Mouse (Mus musculus): ENCODE data around the gene Pcmt1. TPM values are rescaled to one million over a fixed set of nuclear protein-coding genes. Genes with fewer than 3 reads are reported as not detected.

Pcmt1 gene
- total RNA-seq (2021): 10 to 100 TPM; 88.1 to 94.6 TPM
- long read RNA-seq, experiment 1, transcript Pcmt1-202 (8 exons, 2,491 nt): major isoform, 119 of 185 reads
- long read RNA-seq, experiment 1, transcript Pcmt1-208 (8 exons, 2,757 nt): minor isoform, 13 of 185 reads
- long read RNA-seq, experiment 1, transcript Pcmt1-210 (7 exons, 1,132 nt): minor isoform, 7 of 185 reads
- long read RNA-seq, experiment 1, partial matches to known transcripts: 10 of 185 reads
- long read RNA-seq, experiment 1, other reads (novel, unspliced or antisense): 36 of 185 reads
- long read RNA-seq, experiment 2, transcript Pcmt1-208 (8 exons, 2,757 nt): minor isoform, 22 of 207 reads
- long read RNA-seq, experiment 2, transcript Pcmt1-202 (8 exons, 2,491 nt): major isoform, 117 of 207 reads
- long read RNA-seq, experiment 2, transcript Pcmt1-210 (7 exons, 1,132 nt): minor isoform, 12 of 207 reads
- long read RNA-seq, experiment 2, partial matches to known transcripts: 9 of 207 reads
- long read RNA-seq, experiment 2, other reads (novel, unspliced or antisense): 47 of 207 reads

GRCm38 (mm10) chr10:7680731-7681301 lies at the start of gene Pcmt1, which contains the start of gene Lats1:
TSS of gene Pcmt1 (minus strand) at chr10:7681136.
TSS of gene Lats1 (plus strand) at chr10:7681214.
- DNase-seq (ENCODE audit: low spot score in 2 of 2): peak; percentile 76 to 91

GRCm38 (mm10) chr10:7727011-7727410 lies 46.1 kb upstream of the Pcmt1 start:
- DNase-seq (ENCODE audit: low spot score in 2 of 2): no peak

DNA sequence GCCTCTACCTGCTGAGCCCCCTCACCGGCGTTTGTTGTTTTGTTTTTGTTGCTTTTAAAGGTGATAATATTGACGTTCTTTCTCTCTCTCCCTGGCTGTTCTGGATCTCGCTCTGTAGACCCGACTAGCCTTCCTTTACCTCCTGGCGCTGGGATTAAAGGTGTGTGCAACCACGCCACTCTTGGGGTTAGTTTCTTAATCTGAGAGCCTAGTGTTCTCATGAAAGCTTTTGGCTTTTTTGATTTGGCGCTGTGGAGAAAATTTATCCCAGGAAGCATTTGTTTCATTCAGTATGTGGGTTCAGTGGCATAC lies 45.5 kb upstream of the Pcmt1 start:
- DNase-seq (ENCODE audit: low spot score in 2 of 2): no peak

GRCm38 (mm10) chr10:7725751-7726500 lies 45.0 kb upstream of the Pcmt1 start, which contains the start of gene Katna1:
TSS of gene Katna1 (plus strand) at chr10:7726000.
- DNase-seq (ENCODE audit: low spot score in 2 of 2): peak; percentile 87 to 92

DNA sequence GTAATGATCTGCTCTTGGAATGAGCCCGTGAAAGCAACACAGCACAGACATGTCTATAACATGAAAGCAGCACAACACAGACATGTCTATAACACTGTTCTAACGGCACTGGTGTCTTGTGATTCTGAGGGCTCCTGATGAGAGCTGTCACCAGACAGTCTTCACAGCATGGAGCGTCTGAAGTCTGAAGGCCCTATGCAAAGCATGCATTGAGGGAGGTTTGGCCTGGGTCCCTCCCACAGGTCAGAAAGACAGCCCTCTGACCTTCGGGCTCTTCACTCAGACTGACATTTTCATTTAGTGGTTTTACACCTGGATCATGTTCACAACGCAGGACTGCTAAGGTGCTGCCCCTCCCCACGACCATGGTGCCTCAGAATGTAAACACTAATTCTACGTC lies 34.1 kb upstream of the Pcmt1 start:
- no peak for DNase-seq (ENCODE audit: low spot score in 2 of 2)

GRCm38 (mm10) chr10:7712506-7712905 lies 31.6 kb upstream of the Pcmt1 start:
- no peak for DNase-seq (ENCODE audit: low spot score in 2 of 2)

DNA sequence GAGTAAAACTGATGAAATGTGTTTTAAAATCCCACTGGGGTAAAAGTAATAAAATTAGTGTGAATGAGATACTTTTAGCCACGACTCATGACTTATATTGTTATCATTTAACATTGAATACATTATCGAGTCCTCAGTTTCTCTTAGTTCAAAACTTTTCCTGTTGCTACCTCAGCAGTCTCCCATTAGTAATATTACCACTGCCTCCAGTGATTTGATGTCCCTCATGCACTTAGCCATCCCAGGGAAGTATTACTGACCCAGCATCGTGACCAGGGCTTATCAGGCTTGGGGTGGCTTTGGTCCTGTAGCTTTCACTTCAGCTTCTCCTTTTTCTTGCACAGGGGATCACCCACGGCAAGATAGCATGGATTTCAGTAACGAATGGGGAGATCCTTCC lies 29.2 kb upstream of the Pcmt1 start:
- no peak for DNase-seq (ENCODE audit: low spot score in 2 of 2)

DNA sequence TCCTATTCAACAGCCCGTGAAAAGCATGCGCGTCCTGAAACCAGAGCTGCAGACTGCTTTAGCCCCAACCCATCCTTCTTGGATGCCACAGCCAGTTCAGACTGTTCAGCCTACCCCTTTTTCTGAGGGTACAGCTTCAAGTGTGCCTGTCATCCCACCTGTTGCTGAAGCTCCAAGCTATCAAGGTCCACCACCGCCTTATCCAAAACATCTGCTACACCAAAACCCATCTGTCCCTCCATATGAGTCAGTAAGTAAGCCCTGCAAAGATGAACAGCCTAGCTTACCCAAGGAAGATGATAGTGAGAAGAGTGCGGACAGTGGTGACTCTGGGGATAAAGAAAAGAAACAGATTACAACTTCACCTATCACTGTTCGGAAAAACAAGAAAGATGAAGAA lies 21.6 kb upstream of the Pcmt1 start:
- DNase-seq (ENCODE audit: low spot score in 2 of 2): no peak

- no peak for DNase-seq (ENCODE audit: low spot score in 2 of 2)
These were observed 19.2 kb upstream of the Pcmt1 start for GRCm38 (mm10) chr10:7700120-7700519.

GRCm38 (mm10) chr10:7695286-7695685 lies 14.3 kb upstream of the Pcmt1 start:
- no peak for DNase-seq (ENCODE audit: low spot score in 2 of 2)

- no peak for DNase-seq (ENCODE audit: low spot score in 2 of 2)
These were observed 6.0 kb upstream of the Pcmt1 start for GRCm38 (mm10) chr10:7686902-7687301.

DNA sequence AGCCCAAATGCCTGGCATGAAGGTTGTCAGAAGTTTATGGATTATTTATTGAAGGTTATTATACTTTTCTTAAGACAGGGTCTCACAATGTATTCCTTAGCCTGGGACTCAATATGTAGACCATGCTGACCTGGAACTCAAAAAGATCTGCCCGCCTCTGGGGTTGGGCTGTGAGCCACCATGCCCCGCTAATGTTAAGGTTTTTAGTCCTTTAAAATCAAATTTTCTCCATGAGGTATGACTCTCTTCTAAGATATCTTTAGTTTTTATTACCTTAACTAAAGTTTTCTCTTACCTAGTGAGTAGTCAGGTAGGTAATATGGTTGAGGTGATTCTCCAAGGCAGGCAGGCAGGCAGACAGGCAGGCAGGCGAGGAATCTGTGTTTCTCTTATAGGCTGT lies 1.3 kb upstream of the Pcmt1 start:
- DNase-seq (ENCODE audit: low spot score in 2 of 2): no peak

- peak; percentile 86 to 89 for DNase-seq (ENCODE audit: low spot score in 2 of 2)
These were observed 548 bp upstream of the Pcmt1 start for GRCm38 (mm10) chr10:7681343-7682025.

GRCm38 (mm10) chr10:7673673-7674072 lies 7.3 kb downstream of the Pcmt1 start:
- no peak for DNase-seq (ENCODE audit: low spot score in 2 of 2)

DNA sequence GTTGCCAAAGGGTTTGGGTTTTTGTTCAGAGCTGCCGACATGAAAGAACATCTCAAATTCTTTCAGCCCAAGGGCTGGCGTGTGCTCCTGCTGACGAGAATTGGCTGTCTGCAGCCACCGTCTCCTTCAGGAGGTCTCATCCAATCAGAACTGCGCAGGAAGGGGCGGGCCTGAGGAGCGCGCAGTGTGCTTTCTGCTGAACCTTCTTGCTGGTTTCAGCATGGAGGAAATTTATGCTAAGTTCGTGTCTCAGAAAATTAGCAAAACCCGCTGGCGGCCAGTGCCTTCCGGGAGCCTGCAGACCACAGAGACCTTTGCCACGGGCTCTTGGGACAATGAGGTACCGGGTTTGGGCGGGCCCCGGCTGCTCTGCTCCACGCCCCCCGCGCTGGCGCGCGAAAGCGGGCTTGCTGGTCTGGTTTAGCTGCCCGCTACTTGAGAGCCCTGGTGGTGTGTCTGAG lies 13.6 kb downstream of the Pcmt1 start, which contains the start of gene Nup43:
TSS of gene Nup43 (plus strand) at position 162 of the 461 bp plus-strand sequence.
- peak; percentile 77 to 92 for DNase-seq (ENCODE audit: low spot score in 2 of 2)

GRCm38 (mm10) chr10:7664889-7665288 lies 16.0 kb downstream of the Pcmt1 start:
- DNase-seq (ENCODE audit: low spot score in 2 of 2): no peak

- no peak for DNase-seq (ENCODE audit: low spot score in 2 of 2)
These were observed 16.9 kb downstream of the Pcmt1 start for GRCm38 (mm10) chr10:7664027-7664526.

DNA sequence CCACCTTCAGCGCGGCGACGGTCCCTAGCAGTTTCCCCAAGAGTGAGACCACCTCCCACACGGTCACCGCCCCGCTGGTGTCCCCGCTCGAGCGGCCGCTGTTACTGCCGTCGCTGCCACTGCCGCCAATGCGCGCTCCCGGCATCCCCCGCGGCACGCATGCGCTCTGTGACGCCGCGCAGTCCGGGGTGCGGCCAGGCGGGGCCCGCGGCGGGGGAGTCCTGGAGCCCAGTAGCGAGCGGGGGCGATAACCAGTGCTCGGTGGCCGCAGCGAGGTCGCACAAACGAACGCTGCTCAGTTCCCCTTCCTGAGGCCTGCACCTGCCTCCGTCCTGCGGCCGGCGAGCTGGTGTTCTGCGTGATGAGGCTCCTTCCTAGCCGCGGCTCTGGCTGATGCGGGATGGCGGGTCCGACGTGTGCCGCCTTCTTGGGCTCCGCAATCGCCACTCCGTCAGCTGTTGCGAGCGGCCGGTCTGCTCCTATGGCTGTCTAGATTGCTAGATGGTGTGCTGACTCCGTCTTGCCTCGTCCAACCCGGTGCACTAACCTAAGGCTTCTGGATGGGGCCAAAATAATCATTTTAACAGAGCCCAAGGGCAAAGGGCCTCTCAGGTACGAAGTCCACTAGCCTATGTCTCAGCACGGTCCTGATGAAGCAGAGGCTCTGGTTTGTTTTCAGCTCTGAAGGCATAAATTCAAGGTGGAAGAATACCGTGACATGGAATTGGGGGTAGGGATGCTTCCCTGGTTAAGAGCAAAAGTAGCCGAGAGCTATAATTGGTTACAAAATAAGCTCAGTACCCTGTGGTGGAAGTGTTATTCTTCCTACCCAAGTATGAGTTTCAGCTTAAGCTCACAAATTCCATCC lies 17.5 kb downstream of the Pcmt1 start:
- DNase-seq (ENCODE audit: low spot score in 2 of 2): peak; percentile 93 to 94

DNA sequence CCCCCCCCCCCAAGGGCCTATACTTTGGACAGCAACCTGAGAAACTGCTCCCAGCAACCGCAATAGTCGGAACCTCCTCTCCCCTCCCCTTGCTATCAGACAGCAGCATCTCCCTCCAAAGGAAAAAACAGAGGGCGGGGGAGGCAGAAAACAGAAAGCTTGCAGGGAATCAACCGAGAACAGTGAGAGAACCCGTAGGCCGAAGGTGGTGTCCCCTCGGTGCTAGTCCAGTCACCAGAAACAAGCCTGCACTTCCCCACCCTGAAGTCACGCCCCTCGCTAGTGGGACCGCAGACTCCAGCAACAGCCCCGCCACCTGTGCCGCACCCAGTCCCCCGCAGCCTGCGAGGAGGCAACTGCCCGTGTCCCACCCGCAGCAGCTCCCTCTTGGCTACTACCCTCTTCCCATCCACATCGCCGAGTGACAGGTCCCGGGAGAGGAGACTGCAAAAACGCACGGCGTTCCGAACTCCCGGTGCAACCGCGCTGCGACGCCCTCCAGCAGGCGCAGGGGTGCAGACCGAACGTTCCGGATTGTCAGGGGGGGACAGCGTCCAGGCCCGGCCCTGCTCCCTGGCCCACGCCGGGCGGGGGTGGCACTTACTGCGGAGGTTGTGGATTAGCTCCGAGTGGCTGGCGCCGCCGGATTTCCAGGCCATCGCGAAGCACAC lies 18.3 kb downstream of the Pcmt1 start:
- peak in 1 of 2 experiments; percentile 70 for DNase-seq (ENCODE audit: low spot score in 2 of 2)

All from gastrocnemius, postnatal 4 days (tissue).